Mouse (Mus musculus) hindbrain, embryonic 11.5 days (tissue): ENCODE results near the gene Fam169b. TPM values are rescaled to one million over a fixed set of nuclear protein-coding genes. Genes with fewer than 3 reads are reported as not detected.
"Not testable (repeated sequence)": the region's sequence is repeated elsewhere in the genome, so short reads cannot be mapped to it uniquely, and the experiment has no call there.

Experiments used
- ATAC-seq: fragments of 200-750 bp; cut with Nextera tagmentation; 2 replicates; pipeline ENCODE4 v1.8.0; 2017; ENCODE audit warnings: mild to moderate bottlenecking, moderate TSS enrichment, moderate library complexity; ENCODE audit not compliant: low FRiP score
- DNase-seq: peaks from one replicate; pipeline ENCODE4 v3.0.0-alpha.2; 2015; ENCODE audit warnings: low spot score
- H3K27ac ChIP-seq: fragments of 300-500 bp; sonication (generic); 2 replicates; pipeline ENCODE4 v1.5.1; 2014; ENCODE audit warnings: mild to moderate bottlenecking, low read depth, low read length
- H3K27me3 ChIP-seq: fragments of 300-500 bp; sonication (generic); 2 replicates; pipeline ENCODE4 v1.6.1; 2014; ENCODE audit warnings: mild to moderate bottlenecking, low read length, moderate library complexity, mixed read lengths; ENCODE audit not compliant: control insufficient read depth, insufficient read depth
- H3K36me3 ChIP-seq: fragments of 300-500 bp; sonication (generic); 2 replicates; pipeline ENCODE4 v1.6.1; 2014; ENCODE audit warnings: mild to moderate bottlenecking, low read length, moderate library complexity, mixed read lengths; ENCODE audit not compliant: control insufficient read depth, insufficient read depth
- H3K4me1 ChIP-seq: fragments of 300-500 bp; sonication (generic); replicated peaks from 2 replicates; pipeline ENCODE4 v1.6.1; 2014; ENCODE audit warnings: low read length, mixed read lengths; ENCODE audit not compliant: control insufficient read depth, insufficient read depth
- H3K4me2 ChIP-seq: fragments of 300-500 bp; sonication (generic); replicated peaks from 2 replicates; pipeline ENCODE4 v1.6.1; 2014; ENCODE audit warnings: mild to moderate bottlenecking, low read depth, low read length
- H3K4me3 ChIP-seq: fragments of 300-500 bp; sonication (generic); 2 replicates; pipeline ENCODE4 v1.5.1; 2014; ENCODE audit warnings: low read depth, low read length
- H3K9ac ChIP-seq: fragments of 300-500 bp; sonication (generic); 2 replicates; pipeline ENCODE4 v1.6.1; 2014; ENCODE audit warnings: low read depth, low read length
- H3K9me3 ChIP-seq: fragments of 300-500 bp; sonication (generic); 2 replicates; pipeline ENCODE4 v1.6.1; 2016; ENCODE audit warnings: low read length; ENCODE audit not compliant: control insufficient read depth
- WGBS: fragments of 180-500 bp; shearing (Covaris S2); extraction: QIAGEN DNeasy Blood & Tissue Kit; methylation state at CpG from one replicate; pipeline ENCODE4 v1.1.7; 2014; 5-methylcytosine and 5-hydroxymethylcytosine counted together
- polyA plus RNA-seq: library from polyadenylated mRNA; unstranded; fragments of >200 nt; fragmentation: Nextera tagmentation; extraction: Ambion mirVana; gene quantifications from 2 replicates; pipeline ENCODE4 v1.2.1, GENCODE M21; 2014

Fam169b gene
- polyA plus RNA-seq, 1 experiment from 2014 or later, result 0.36 TPM

- no peaks in the 10 kb centered on the region for H3K27me3 ChIP-seq
- H3K4me2 ChIP-seq, result no peak overlapping the region
- DNase-seq (no peak), ATAC-seq (no peak)
- no peak overlapping the region for H3K27ac ChIP-seq
- no peak overlapping the region for H3K4me3 ChIP-seq
- no peaks in the 10 kb centered on the region for H3K9me3 ChIP-seq
- no peaks in the 10 kb centered on the region for H3K36me3 ChIP-seq
- 92% methylated on average over 24 of the region's 24 CpGs for WGBS
- no peaks in the 10 kb centered on the region for H3K4me1 ChIP-seq
- H3K9ac ChIP-seq, result no peak overlapping the region
Measured at GRCm38 (mm10) chr7:68286526-68287481, 13.2 kb downstream of the Fam169b start.

GRCm38 (mm10) chr7:68287582-68287981 is 13.9 kb downstream of the Fam169b start:
- Histone ChIP-seq H3K9ac (no peak overlapping the region), H3K4me3 (no peak overlapping the region), H3K4me2 (no peak overlapping the region), H3K27ac (no peak overlapping the region), H3K4me1 (no peaks in the 10 kb centered on the region), H3K36me3 (no peaks in the 10 kb centered on the region), H3K9me3 (no peaks in the 10 kb centered on the region), H3K27me3 (no peaks in the 10 kb centered on the region)
- ATAC-seq (no peak), DNase-seq (no peak)
- 80% methylated on average over 2 of the region's 2 CpGs for WGBS

GRCm38 (mm10) chr7:68288000-68288399 is 14.4 kb downstream of the Fam169b start:
- H3K36me3 ChIP-seq, DNase-seq, H3K27ac ChIP-seq, H3K4me2 ChIP-seq, H3K4me3 ChIP-seq, H3K4me1 ChIP-seq, H3K9me3 ChIP-seq, ATAC-seq, H3K27me3 ChIP-seq, H3K9ac ChIP-seq: not testable (repeated sequence)
- WGBS, result 91% methylated on average over 4 of the region's 4 CpGs

- H3K36me3 ChIP-seq, result no peaks in the 10 kb centered on the region
- no peak overlapping the region for H3K4me3 ChIP-seq
- no peaks in the 10 kb centered on the region for H3K27me3 ChIP-seq
- no peaks in the 10 kb centered on the region for H3K4me1 ChIP-seq
- H3K27ac ChIP-seq, result no peak overlapping the region
- no peak for ATAC-seq
- no peak for DNase-seq
- WGBS, result 91% methylated on average over 8 of the region's 8 CpGs
- H3K4me2 ChIP-seq, result no peak overlapping the region
- no peak overlapping the region for H3K9ac ChIP-seq
- no peaks in the 10 kb centered on the region for H3K9me3 ChIP-seq
Measured at GRCm38 (mm10) chr7:68289081-68289480, 15.4 kb downstream of the Fam169b start.

GRCm38 (mm10) chr7:68291603-68292002 is 18.0 kb downstream of the Fam169b start:
- DNase-seq (no peak), ATAC-seq (no peak)
- Histone ChIP-seq H3K4me2 (no peak overlapping the region), H3K9me3 (no peaks in the 10 kb centered on the region), H3K9ac (no peak overlapping the region), H3K27me3 (no peaks in the 10 kb centered on the region), H3K4me3 (no peak overlapping the region), H3K4me1 (no peaks in the 10 kb centered on the region), H3K27ac (no peak overlapping the region), H3K36me3 (no peaks in the 10 kb centered on the region)
- WGBS, result 57% methylated on average over 1 of the region's 1 CpGs

GRCm38 (mm10) chr7:68293997-68294789 is 20.6 kb downstream of the Fam169b start:
- Histone ChIP-seq H3K4me3 (no peak overlapping the region), H3K4me1 (no peaks in the 10 kb centered on the region), H3K27me3 (no peaks in the 10 kb centered on the region), H3K36me3 (no peaks in the 10 kb centered on the region), H3K4me2 (no peak overlapping the region), H3K27ac (no peak overlapping the region), H3K9ac (no peak overlapping the region), H3K9me3 (no peaks in the 10 kb centered on the region)
- ATAC-seq (no peak), DNase-seq (no peak)
- WGBS, result 69% methylated on average over 16 of the region's 16 CpGs

GRCm38 (mm10) chr7:68296487-68296886 is 22.8 kb downstream of the Fam169b start:
- ATAC-seq (no peak), DNase-seq (no peak)
- Histone ChIP-seq H3K4me1 (no peaks in the 10 kb centered on the region), H3K27ac (no peak overlapping the region), H3K4me2 (no peak overlapping the region), H3K4me3 (no peak overlapping the region), H3K36me3 (no peaks in the 10 kb centered on the region), H3K9me3 (no peaks in the 10 kb centered on the region), H3K9ac (no peak overlapping the region), H3K27me3 (no peaks in the 10 kb centered on the region)
- 92% methylated on average over 5 of the region's 5 CpGs for WGBS

GRCm38 (mm10) chr7:68298381-68299076 is 24.9 kb downstream of the Fam169b start:
- Histone ChIP-seq H3K36me3 (no peaks in the 10 kb centered on the region), H3K4me3 (no peak overlapping the region), H3K27me3 (no peaks in the 10 kb centered on the region), H3K9me3 (no peaks in the 10 kb centered on the region), H3K4me1 (no peaks in the 10 kb centered on the region), H3K4me2 (no peak overlapping the region), H3K9ac (no peak overlapping the region), H3K27ac (no peak overlapping the region)
- 88% methylated on average over 13 of the region's 13 CpGs for WGBS
- DNase-seq, result no peak
- no peak for ATAC-seq
